Mouse (Mus musculus) bone marrow, adult 2 months (tissue): ENCODE measurements at regions not wholly inside any gene's neighbourhood (a gene's known extent, or its start where the extent isn't known, plus 50 kb on each side); places are given as distances from the start of the nearest gene placed in this dataset.

Experiments
- CTCF ChIP-seq: fragments of 200-500 bp; IDR thresholded peaks from 2 replicates; pipeline ENCODE4 v1.5.1; 2011; ENCODE audit warnings: low read length, control low read depth; ENCODE audit not compliant: control insufficient read depth, insufficient read depth
- POLR2A ChIP-seq: fragments of 200-500 bp; IDR thresholded peaks from 2 replicates; pipeline ENCODE4 v1.6.1; 2011; ENCODE audit warnings: low read depth, mild to moderate bottlenecking, control low read depth, low read length, borderline replicate concordance; ENCODE audit not compliant: control insufficient read depth

GRCm38 (mm10) chr17:83069246-83069645 is 145.8 kb upstream of the Pkdcc start:
- TF ChIP-seq CTCF (no peak), POLR2A (no peak)
